Mouse (Mus musculus) megakaryocyte progenitor cell, adult 5-6 weeks (primary cell): ENCODE results near the gene Atp6ap1l. TPM values are rescaled to one million over a fixed set of nuclear protein-coding genes. Genes with fewer than 3 reads are reported as not detected.
"Not testable (repeated sequence)": the region's sequence is repeated elsewhere in the genome, so short reads cannot be mapped to it uniquely, and the experiment has no call there.

Experiments used
- ATAC-seq: replicated peaks from 2 replicates; pipeline ENCODE4 v1.8.0; 2016; ENCODE audit warnings: mild to moderate bottlenecking, moderate TSS enrichment, inconsistent platforms; ENCODE audit not compliant: poor library complexity
- total RNA-seq, 2 experiments: library from RNA; stranded (forward) in 1 of 2; stranded (reverse) in 1 of 2; fragments of 157-497, 149-512 nt in 1 of 2; fragments of 200-1000 nt in 1 of 2; gene quantifications; 2 replicates each; pipeline versions ENCODE4 v1.2.3 to v1.2.4; 2015 to 2017

Gene Atp6ap1l
- total RNA-seq (2015) (not detected in 2 replicates), total RNA-seq (2017) (not detected in 2 replicates)

- ATAC-seq: no peak
Measured at GRCm38 (mm10) chr13:90905176-90905575, at the start of gene Atp6ap1l. Atp6ap1l (minus strand) TSS chr13:90905355.

- ATAC-seq: no peak; the same call in 1 of the 2 replicates
Measured at GRCm38 (mm10) chr13:90939600-90939999, 34.4 kb upstream of the Atp6ap1l start.

GRCm38 (mm10) chr13:90939192-90939591, 34.0 kb upstream of the Atp6ap1l start:
- peak; percentile 98 for ATAC-seq

- no peak for ATAC-seq
Measured at GRCm38 (mm10) chr13:90935852-90936251, 30.7 kb upstream of the Atp6ap1l start.

GRCm38 (mm10) chr13:90933256-90933655, 28.1 kb upstream of the Atp6ap1l start:
- no peak for ATAC-seq

- ATAC-seq: peak; percentile 60
Measured at GRCm38 (mm10) chr13:90929847-90930246, 24.7 kb upstream of the Atp6ap1l start.

GRCm38 (mm10) chr13:90928266-90928665, 23.1 kb upstream of the Atp6ap1l start:
- not testable (repeated sequence) for ATAC-seq

- ATAC-seq: no peak
Measured at GRCm38 (mm10) chr13:90926938-90927633, 21.9 kb upstream of the Atp6ap1l start.

- peak; percentile 4 for ATAC-seq
Measured at GRCm38 (mm10) chr13:90926125-90926765, 21.1 kb upstream of the Atp6ap1l start.

GRCm38 (mm10) chr13:90925191-90925590, 20.0 kb upstream of the Atp6ap1l start:
- ATAC-seq: no peak

GRCm38 (mm10) chr13:90924072-90924471, 18.9 kb upstream of the Atp6ap1l start:
- ATAC-seq: no peak

- not testable (repeated sequence) for ATAC-seq
Measured at GRCm38 (mm10) chr13:90923617-90924016, 18.5 kb upstream of the Atp6ap1l start.

- peak; percentile 82 for ATAC-seq
Measured at GRCm38 (mm10) chr13:90922751-90923612, 17.8 kb upstream of the Atp6ap1l start, which contains the start of gene Rps23. Rps23 (plus strand) TSS chr13:90922958.

GRCm38 (mm10) chr13:90914721-90915120, 9.6 kb upstream of the Atp6ap1l start:
- no peak for ATAC-seq

GRCm38 (mm10) chr13:90913675-90914192, 8.6 kb upstream of the Atp6ap1l start:
- ATAC-seq: no peak

GRCm38 (mm10) chr13:90912760-90913674, 7.9 kb upstream of the Atp6ap1l start:
- ATAC-seq: no peak

- ATAC-seq: no peak
Measured at GRCm38 (mm10) chr13:90907376-90907775, 2.2 kb upstream of the Atp6ap1l start.

GRCm38 (mm10) chr13:90896821-90897220, 8.3 kb downstream of the Atp6ap1l start:
- no peak for ATAC-seq

GRCm38 (mm10) chr13:90896098-90896497, 9.1 kb downstream of the Atp6ap1l start:
- no peak for ATAC-seq

GRCm38 (mm10) chr13:90894819-90895218, 10.3 kb downstream of the Atp6ap1l start:
- ATAC-seq: no peak
